Mouse (Mus musculus) urinary bladder, postnatal 10 days (tissue): Measurements from ENCODE around the gene Dner.

Experiments used
- DNase-seq: peaks from one replicate; pipeline ENCODE4 v3.0.0; 2022; ENCODE audit warnings: low spot score

Gene Dner

GRCm38 (mm10) chr1:84636890-84637289, 59.1 kb downstream of the Dner start:
- DNase-seq, result no peak

DNA sequence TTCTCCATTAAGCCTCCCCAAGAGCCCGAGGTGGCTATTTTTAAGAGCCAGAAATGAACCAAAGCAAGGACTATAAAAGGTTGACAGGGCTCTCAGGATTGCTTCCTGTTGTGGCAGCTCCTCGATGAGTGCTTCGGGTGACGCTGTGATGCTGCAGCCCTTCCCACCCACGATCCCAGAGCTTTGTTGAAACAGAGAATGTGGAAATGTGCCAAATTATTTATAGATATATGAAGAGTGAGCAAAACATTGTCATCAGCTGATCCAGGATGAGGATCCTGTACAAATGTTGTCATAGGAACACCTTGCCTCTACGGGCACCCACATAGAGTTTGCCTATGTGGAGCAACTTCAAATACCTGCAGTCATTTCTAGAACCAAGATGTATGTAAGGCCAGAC, 67.8 kb downstream of the Dner start:
- DNase-seq, result no peak

GRCm38 (mm10) chr1:84622978-84623554, 73.0 kb downstream of the Dner start:
- no peak for DNase-seq

- DNase-seq, result no peak
These were observed 74.7 kb downstream of the Dner start for GRCm38 (mm10) chr1:84621308-84621707.

- DNase-seq, result no peak
These were observed 76.8 kb downstream of the Dner start for GRCm38 (mm10) chr1:84619131-84619760.

DNA sequence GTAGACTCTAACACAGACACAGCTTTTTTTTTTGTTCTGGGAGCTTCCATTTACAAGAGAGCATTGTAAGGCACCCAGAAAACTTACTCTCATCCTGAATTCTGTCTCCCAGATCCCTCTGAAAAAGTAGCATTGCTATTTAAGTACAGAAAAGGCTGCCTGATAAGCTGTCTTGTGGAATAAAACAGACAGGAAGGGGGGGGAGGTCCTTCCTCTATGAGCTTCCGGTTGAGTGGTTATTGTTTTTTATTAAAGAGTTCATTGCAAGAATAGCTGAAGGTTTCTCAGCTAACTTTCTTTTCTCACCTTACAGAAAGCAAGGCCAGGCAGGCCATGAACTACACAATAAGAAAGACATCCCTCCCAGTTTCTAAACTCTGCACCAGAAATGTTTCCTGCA, 77.9 kb downstream of the Dner start:
- DNase-seq, result no peak

GRCm38 (mm10) chr1:84616133-84616532, 79.9 kb downstream of the Dner start:
- DNase-seq, result no peak

DNA sequence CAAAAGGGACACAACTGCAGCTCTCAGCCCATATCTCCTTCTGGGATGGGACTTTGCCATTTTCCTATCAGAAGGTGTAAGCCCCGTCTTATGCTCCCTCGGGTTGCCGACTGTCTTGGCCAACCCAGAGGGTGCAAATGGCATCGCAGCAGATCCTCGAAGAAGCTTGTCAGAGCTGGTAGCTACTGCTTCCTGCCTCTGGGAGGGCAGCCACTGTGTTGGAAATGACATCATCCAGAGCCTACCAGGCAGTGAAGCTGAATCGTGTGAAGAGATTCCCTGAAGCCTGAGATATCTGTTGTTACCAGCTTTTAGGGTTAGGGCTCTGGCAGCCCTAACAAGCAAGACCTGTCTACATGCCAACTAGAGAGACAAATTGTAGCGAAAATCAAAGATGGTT, 81.4 kb downstream of the Dner start:
- no peak for DNase-seq

DNA sequence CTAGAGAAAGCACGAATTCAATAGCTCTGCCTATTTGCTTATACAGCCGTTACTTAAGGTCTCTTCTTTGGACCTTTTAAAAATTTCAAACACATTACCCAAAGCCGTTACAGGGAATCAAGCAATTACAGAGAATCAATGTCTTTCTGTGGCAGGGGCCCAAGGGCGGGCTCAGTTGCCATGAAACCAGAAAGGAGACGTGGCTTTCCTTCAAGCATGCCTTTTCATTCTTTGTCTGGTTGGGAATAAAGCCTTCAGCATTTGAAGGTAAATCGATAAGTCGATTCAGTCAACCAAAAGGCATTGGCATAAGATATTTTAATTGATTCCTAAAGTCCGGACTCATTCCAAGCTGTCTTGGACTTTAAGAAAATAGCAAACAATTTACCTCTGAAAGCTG, 82.9 kb downstream of the Dner start:
- DNase-seq, result no peak

GRCm38 (mm10) chr1:84611331-84611730, 84.7 kb downstream of the Dner start:
- DNase-seq, result no peak

- DNase-seq, result no peak
These were observed 97.0 kb downstream of the Dner start for GRCm38 (mm10) chr1:84599025-84599424.

DNA sequence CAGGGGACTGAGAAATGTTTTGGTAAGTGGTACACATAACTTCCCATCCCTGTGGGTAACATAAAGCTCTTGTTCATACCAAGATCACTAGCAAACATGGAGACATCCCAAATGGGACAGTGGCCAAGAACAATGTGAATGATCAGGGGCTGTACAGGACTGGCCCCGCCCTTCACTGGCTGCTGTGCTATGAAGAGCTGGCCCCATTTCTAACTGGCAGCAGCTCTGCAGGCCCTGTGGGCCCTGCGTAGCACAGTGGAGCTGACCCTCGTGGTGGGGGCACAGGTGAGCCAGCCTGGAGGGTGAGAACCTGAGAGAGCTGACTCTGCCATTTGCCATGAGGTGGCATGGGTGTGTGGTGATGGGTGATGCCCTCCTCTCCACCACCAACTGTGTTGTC, 100.0 kb downstream of the Dner start:
- no peak for DNase-seq

- no peak for DNase-seq
These were observed 103.6 kb downstream of the Dner start for GRCm38 (mm10) chr1:84592394-84592793.

- DNase-seq, result no peak
These were observed 105.5 kb downstream of the Dner start for GRCm38 (mm10) chr1:84590534-84590933.

- no peak for DNase-seq
These were observed 110.6 kb downstream of the Dner start for GRCm38 (mm10) chr1:84585434-84585833.

DNA sequence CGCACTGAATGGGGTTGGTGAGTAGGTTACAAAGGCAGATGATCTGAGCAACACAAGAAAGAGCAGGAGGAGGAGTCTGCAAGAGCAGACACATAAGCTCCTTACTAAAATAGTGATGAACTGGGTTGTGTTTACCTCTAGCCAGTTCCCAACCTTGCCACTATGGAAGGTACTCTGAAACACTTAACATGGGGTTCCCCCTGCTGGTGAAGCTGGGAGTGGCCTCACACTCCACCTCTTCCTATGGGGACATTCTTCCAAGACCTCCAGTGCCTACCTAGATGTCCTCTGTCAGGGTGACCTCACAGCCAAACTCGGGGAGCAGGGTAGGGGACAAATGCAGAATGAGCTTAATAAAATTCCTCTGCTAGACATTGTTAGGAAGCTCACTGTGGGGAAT, 114.2 kb downstream of the Dner start:
- no peak for DNase-seq

- DNase-seq, result no peak
These were observed 134.2 kb downstream of the Dner start for GRCm38 (mm10) chr1:84561841-84562240.

DNA sequence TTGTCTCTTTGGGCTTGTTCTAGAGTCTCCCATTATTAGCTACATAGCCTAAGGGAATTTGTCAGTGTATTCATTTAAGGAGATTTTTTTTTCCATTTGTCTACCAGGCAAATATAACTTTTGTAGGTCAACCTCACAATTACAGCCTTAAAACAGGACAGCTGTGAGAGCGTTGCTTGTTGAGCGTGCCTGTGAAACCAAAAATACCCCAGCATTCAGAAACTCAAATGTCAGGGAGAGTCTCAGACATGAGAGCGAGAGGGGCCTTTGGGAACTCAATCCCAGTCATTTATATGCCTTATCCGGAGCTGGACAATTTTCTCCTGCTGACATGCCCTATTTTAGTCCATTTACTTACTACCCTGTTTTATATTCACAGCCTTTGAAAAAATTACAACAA, 134.6 kb downstream of the Dner start:
- DNase-seq, result no peak

GRCm38 (mm10) chr1:84556546-84557511, 139.2 kb downstream of the Dner start:
- DNase-seq, result no peak

- no peak for DNase-seq
These were observed 144.0 kb downstream of the Dner start for GRCm38 (mm10) chr1:84552005-84552404.

DNA sequence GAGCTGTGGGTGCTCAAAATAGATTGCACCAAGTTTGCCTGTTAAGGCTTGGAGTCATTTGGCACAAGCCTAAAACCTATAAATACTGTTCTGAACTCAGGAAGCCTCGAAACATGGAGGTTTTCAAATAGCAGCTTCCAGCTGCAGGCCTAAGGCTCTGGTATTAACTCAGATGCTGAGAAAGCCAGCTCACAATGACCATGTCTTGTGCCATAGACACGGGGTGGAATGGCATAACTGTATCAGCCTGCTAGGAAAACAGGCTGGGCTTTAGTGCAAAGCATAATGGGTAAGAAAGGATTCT, 146.0 kb downstream of the Dner start:
- no peak for DNase-seq

- DNase-seq, result no peak
These were observed 146.5 kb downstream of the Dner start for GRCm38 (mm10) chr1:84549367-84550064.

DNA sequence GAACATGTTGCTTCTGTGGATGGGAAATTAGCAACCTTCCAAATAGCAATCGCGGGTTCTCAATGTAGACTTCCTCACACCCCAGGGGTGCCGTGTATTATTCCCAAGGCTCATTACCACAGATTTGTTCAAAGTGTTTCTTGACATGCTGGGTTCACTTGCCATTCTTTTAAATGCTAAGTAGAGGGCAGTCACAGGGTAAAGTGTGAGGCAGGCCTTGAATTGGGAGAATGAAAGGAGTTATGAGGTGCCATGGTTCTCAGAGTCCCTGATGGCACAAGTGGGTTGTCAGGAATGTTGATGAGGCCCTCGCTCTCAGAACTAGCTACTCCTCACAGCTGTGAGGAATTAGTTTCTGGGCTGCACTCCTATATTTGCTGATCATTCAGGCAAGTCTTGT, 160.0 kb downstream of the Dner start:
- no peak for DNase-seq
